Mouse (Mus musculus) limb, embryonic 14.5 days (tissue): Measurements from ENCODE around the gene Tmem52b. TPM values are rescaled to one million over a fixed set of nuclear protein-coding genes. Genes with fewer than 3 reads are reported as not detected.
A peak's percentile ranks its signal among the peaks of the same experiment; 100 is the strongest.

Experiments used
- ATAC-seq: fragments of 200-750 bp; cut with Nextera tagmentation; 2 replicates; pipeline ENCODE4 v1.8.0; 2017; ENCODE audit warnings: low read depth, moderate number of reproducible peaks, moderate TSS enrichment; ENCODE audit not compliant: low FRiP score
- DNase-seq: peaks from one replicate; pipeline ENCODE4 v3.0.0-alpha.2; 2015; ENCODE audit warnings: low spot score
- H3K27ac ChIP-seq: fragments of 300-500 bp; sonication (generic); replicated peaks from 2 replicates; pipeline ENCODE4 v1.5.1; 2014; ENCODE audit warnings: low read depth, mild to moderate bottlenecking, low read length, moderate library complexity, mixed read lengths
- H3K27me3 ChIP-seq: fragments of 300-500 bp; sonication (generic); 2 replicates; pipeline ENCODE4 v1.6.1; 2014; ENCODE audit warnings: low read length, mixed read lengths; ENCODE audit not compliant: control insufficient read depth, insufficient read depth
- H3K36me3 ChIP-seq: fragments of 300-500 bp; sonication (generic); 2 replicates; pipeline ENCODE4 v1.6.1; 2014; ENCODE audit warnings: mild to moderate bottlenecking, low read length, moderate library complexity, mixed read lengths; ENCODE audit not compliant: control insufficient read depth, insufficient read depth
- H3K4me1 ChIP-seq: fragments of 300-500 bp; sonication (generic); 2 replicates; pipeline ENCODE4 v1.6.1; 2014; ENCODE audit warnings: antibody characterized with exemption, low read length, mixed read lengths; ENCODE audit not compliant: control insufficient read depth, insufficient read depth
- H3K4me2 ChIP-seq: fragments of 300-500 bp; sonication (generic); replicated peaks from 2 replicates; pipeline ENCODE4 v1.6.1; 2014; ENCODE audit warnings: low read depth, mild to moderate bottlenecking, low read length, moderate library complexity; ENCODE audit not compliant: severe bottlenecking
- H3K4me3 ChIP-seq: fragments of 300-500 bp; sonication (generic); replicated peaks from 2 replicates; pipeline ENCODE4 v1.5.1; 2014; ENCODE audit warnings: low read length
- H3K9ac ChIP-seq: fragments of 300-500 bp; sonication (generic); 2 replicates; pipeline ENCODE4 v1.6.1; 2014; ENCODE audit warnings: mild to moderate bottlenecking, low read depth, low read length, moderate library complexity; ENCODE audit not compliant: severe bottlenecking
- H3K9me3 ChIP-seq: fragments of 300-500 bp; sonication (generic); 2 replicates; pipeline ENCODE4 v1.6.1; 2016; ENCODE audit warnings: low read length; ENCODE audit not compliant: control insufficient read depth
- POLR2A ChIP-seq: fragments of 200-500 bp; IDR thresholded peaks from 2 replicates; pipeline ENCODE4 v1.8.0; 2012; ENCODE audit warnings: inconsistent platforms, mild to moderate bottlenecking, moderate library complexity, borderline replicate concordance; ENCODE audit not compliant: insufficient read depth, insufficient read length; ENCODE audit errors: extremely low read depth
- WGBS: fragments of 180-500 bp; shearing (Covaris S2); extraction: QIAGEN DNeasy Blood & Tissue Kit; methylation state at CpG from one replicate; pipeline ENCODE4 v1.1.7; 2014; 5-methylcytosine and 5-hydroxymethylcytosine counted together
- polyA plus RNA-seq, 2 experiments: library from polyadenylated mRNA; depleted of rRNA in 1 of 2; stranded (reverse) in 1 of 2; unstranded in 1 of 2; fragments of >200 nt; fragmentation: Nextera tagmentation in 1 of 2; extraction: Ambion mirVana in 1 of 2; gene quantifications; 2 replicates each; pipeline versions ENCODE4 v1.2.1 to v1.2.3; 2012 to 2014

Tmem52b gene
- polyA plus RNA-seq, 2 experiments = not detected

GRCm38 (mm10) chr6:129547277-129547676 lies 34.9 kb downstream of the Tmem52b start:
- no peak for DNase-seq
- Histone ChIP-seq H3K27me3 (no peaks in the 10 kb centered on the region), H3K4me3 (no peak overlapping the region), H3K27ac (no peak overlapping the region), H3K9me3 (no peaks in the 10 kb centered on the region), H3K4me1 (no peaks in the 10 kb centered on the region), H3K36me3 (no peaks in the 10 kb centered on the region), H3K9ac (no peak overlapping the region), H3K4me2 (no peak overlapping the region)
- no peak for TF ChIP-seq POLR2A
- ATAC-seq = no peak
- 90% methylated on average over 2 of the region's 2 CpGs for WGBS

GRCm38 (mm10) chr6:129548009-129548408 lies 35.7 kb downstream of the Tmem52b start:
- Histone ChIP-seq H3K27ac (no peak overlapping the region), H3K9me3 (no peaks in the 10 kb centered on the region), H3K4me3 (no peak overlapping the region), H3K36me3 (no peaks in the 10 kb centered on the region), H3K9ac (no peak overlapping the region), H3K4me1 (no peaks in the 10 kb centered on the region), H3K27me3 (no peaks in the 10 kb centered on the region), H3K4me2 (no peak overlapping the region)
- TF ChIP-seq POLR2A = no peak
- DNase-seq = no peak
- 61% methylated on average over 3 of the region's 3 CpGs for WGBS
- no peak for ATAC-seq

- no peak for DNase-seq
- no peak for TF ChIP-seq POLR2A
- Histone ChIP-seq H3K27me3 (no peaks in the 10 kb centered on the region), H3K27ac (no peak overlapping the region), H3K9ac (no peak overlapping the region), H3K9me3 (no peaks in the 10 kb centered on the region), H3K4me1 (no peaks in the 10 kb centered on the region), H3K36me3 (no peaks in the 10 kb centered on the region), H3K4me2 (no peak overlapping the region), H3K4me3 (no peak overlapping the region)
- no peak for ATAC-seq
Measured at GRCm38 (mm10) chr6:129557298-129558023, 45.1 kb downstream of the Tmem52b start.

GRCm38 (mm10) chr6:129558946-129559640 lies 46.7 kb downstream of the Tmem52b start:
- H3K4me2 ChIP-seq = no peak overlapping the region
- 19% methylated on average over 12 of the region's 12 CpGs for WGBS
- DNase-seq (peak; percentile 53), ATAC-seq (peak; percentile 60; the same call in 1 of the 2 replicates)
- H3K4me3 ChIP-seq = no peak overlapping the region
- H3K9me3 ChIP-seq = no peaks in the 10 kb centered on the region
- TF ChIP-seq POLR2A = no peak
- H3K36me3 ChIP-seq = no peaks in the 10 kb centered on the region
- no peak overlapping the region for H3K9ac ChIP-seq
- H3K27ac ChIP-seq = no peak overlapping the region
- H3K27me3 ChIP-seq = no peaks in the 10 kb centered on the region
- no peaks in the 10 kb centered on the region for H3K4me1 ChIP-seq

- Histone ChIP-seq H3K4me3 (no peak overlapping the region), H3K4me2 (no peak overlapping the region), H3K4me1 (no peaks in the 10 kb centered on the region), H3K9me3 (no peaks in the 10 kb centered on the region), H3K36me3 (no peaks in the 10 kb centered on the region), H3K27me3 (no peaks in the 10 kb centered on the region), H3K9ac (no peak overlapping the region), H3K27ac (no peak overlapping the region)
- WGBS = 60% methylated on average over 4 of the region's 4 CpGs
- no peak for ATAC-seq
- no peak for DNase-seq
- TF ChIP-seq POLR2A = no peak
Measured at GRCm38 (mm10) chr6:129559641-129560027, 47.3 kb downstream of the Tmem52b start.
